Mouse (Mus musculus) bone marrow, adult 2 months (tissue): ENCODE data around the gene Kat7. TPM values are rescaled to one million over a fixed set of nuclear protein-coding genes. Genes with fewer than 3 reads are reported as not detected.

Source experiments
- H3K27ac ChIP-seq: fragments of 200-500 bp; 2 replicates; pipeline ENCODE4 v1.5.1; 2012; ENCODE audit warnings: low read depth, mild to moderate bottlenecking, control low read depth, inconsistent platforms, low read length; ENCODE audit not compliant: control insufficient read depth, poor library complexity, insufficient read depth
- H3K4me1 ChIP-seq: fragments of 200-500 bp; 2 replicates; pipeline ENCODE4 v1.6.1; 2011; ENCODE audit warnings: low read length; ENCODE audit not compliant: control insufficient read depth, insufficient read depth
- H3K4me3 ChIP-seq: fragments of 200-500 bp; replicated peaks from 2 replicates; pipeline ENCODE3; 2011; ENCODE audit warnings: mild to moderate bottlenecking, low read depth, low read length, control low read depth; ENCODE audit not compliant: control insufficient read depth
- CTCF ChIP-seq: fragments of 200-500 bp; IDR thresholded peaks from 2 replicates; pipeline ENCODE4 v1.5.1; 2011; ENCODE audit warnings: low read length, control low read depth; ENCODE audit not compliant: control insufficient read depth, insufficient read depth
- POLR2A ChIP-seq: fragments of 200-500 bp; IDR thresholded peaks from 2 replicates; pipeline ENCODE4 v1.6.1; 2011; ENCODE audit warnings: low read depth, mild to moderate bottlenecking, control low read depth, low read length, borderline replicate concordance; ENCODE audit not compliant: control insufficient read depth
- WGBS: fragments of 180-500 bp; shearing (Covaris S2); methylation state at CpG from one replicate; pipeline ENCODE4 v1.1.7; 2018; 5-methylcytosine and 5-hydroxymethylcytosine counted together
- polyA plus RNA-seq: library from polyadenylated mRNA; stranded (reverse); fragments of >200 nt; gene quantifications from 2 replicates; pipeline ENCODE4 v1.2.4, GENCODE M21; 2011; ENCODE audit warnings: low replicate concordance; ENCODE audit not compliant: missing spikeins, insufficient read depth, insufficient read length

Gene Kat7
- polyA plus RNA-seq, 1 experiment = 39.0 TPM

DNA sequence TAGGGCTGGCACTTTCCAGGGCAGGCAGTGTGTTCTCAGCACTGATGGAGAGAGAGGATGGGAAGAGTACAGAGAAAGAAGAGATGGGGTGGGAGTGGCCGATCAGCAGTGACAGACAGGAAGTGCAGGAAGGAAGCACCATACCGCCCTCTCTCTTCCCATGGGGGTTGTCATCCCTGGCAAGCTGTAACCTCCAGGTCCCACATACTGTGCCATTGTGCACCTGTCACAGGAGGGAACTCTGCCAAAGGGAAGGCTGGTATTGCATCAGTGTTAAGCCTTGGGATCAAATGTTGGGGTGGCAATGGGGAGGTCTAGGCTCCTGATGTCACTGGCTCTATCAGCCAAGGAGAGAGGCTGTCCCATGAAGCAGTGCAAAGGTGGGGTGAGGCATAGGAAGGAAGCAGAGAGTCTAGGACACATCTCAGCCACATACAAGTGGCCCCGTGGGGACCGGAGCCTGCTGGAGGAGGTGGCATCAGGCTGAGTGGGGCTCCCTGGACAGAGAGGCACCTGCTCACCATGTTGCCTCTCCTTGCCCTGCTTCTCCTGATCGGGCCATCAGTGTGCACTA is 48.8 kb downstream of the Kat7 start, which contains the start of gene Tac4:
Tac4 (plus strand) TSS at position 352 of the 574 bp plus-strand sequence.
- TF ChIP-seq POLR2A (no peak), CTCF (no peak)
- H3K4me1 ChIP-seq = peaks cover 8% of the 10 kb centered on the region; the same call in 1 of the 2 replicates
- WGBS = 6% methylated on average over 5 of the region's 5 CpGs
- no peak within 1 kb of the TSS for H3K27ac ChIP-seq
- no peak within 1 kb of the TSS for H3K4me3 ChIP-seq

DNA sequence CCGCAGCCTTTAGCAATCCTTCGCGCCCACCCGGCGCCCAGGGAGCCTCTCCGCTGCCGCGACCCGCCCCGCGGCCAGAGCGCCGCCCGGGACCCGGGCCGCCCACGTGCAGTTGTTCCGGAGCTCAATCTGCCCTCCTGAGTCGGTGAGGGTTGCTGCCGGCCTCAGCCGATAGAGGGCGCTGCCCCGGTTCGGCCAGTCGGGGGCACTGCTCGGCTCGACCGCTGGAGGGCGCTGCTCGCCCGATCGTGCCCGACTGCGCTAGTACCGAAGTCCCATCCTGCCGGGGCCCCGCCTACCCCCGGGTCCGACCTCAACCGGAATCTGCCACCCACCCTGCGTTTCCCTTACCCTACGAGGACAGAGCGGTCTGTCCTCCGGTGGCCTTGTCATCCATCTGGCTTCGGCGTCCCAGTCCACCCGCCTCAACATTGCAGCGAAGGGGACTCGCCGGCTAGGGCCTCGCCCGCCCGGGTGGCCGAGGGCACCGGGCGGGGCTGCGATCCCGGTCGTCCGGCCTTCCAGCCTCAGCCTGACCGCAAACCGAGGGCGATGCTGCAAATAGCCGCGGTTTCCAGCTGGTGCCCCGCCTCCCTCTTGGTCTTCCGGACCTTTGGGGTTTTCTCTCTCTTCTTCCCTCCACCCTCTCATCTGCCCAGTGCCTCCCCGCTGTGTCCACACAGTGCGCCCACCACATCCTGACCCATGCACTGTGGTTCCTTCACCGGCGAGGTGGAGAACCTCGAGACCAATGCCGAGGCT is 50.8 kb downstream of the Kat7 start:
- H3K4me3 ChIP-seq = peak overlapping the region; percentile 76
- H3K4me1 ChIP-seq = peaks cover 8% of the 10 kb centered on the region; the same call in 1 of the 2 replicates
- WGBS = under 1% methylated on average over 73 of the region's 73 CpGs
- TF ChIP-seq POLR2A = no peak
- peak; percentile 98 for TF ChIP-seq CTCF
- peak overlapping the region; percentile 96 for H3K27ac ChIP-seq

GRCm38 (mm10) chr11:95258490-95258889 is 51.6 kb downstream of the Kat7 start:
- TF ChIP-seq POLR2A = no peak
- TF ChIP-seq CTCF = peak; percentile 70
- H3K4me3 ChIP-seq = peak overlapping the region; percentile 76
- WGBS = under 1% methylated on average over 26 of the region's 26 CpGs
- H3K27ac ChIP-seq = peak overlapping the region; percentile 96
- peaks cover 8% of the 10 kb centered on the region; the same call in 1 of the 2 replicates for H3K4me1 ChIP-seq

DNA sequence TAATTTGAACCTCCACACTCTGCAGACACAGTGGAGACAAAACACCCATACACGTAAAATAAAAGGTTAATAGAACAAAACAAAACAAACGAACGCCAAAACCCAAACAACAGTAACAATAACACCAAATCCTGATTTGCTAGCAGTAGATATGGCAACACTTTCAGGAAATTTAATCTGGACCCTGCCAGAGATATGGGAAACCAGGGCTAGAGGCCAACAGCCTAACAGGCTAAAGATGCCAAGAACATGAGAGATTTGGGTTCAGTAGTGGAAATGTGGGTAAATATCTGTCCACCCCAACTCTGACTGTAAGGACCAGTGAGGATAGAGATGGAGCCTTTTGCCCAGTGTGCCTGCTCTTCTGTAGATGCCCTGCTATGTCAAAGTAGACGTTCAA is 52.1 kb downstream of the Kat7 start:
- 53% methylated on average over 4 of the region's 4 CpGs for WGBS
- Histone ChIP-seq H3K4me3 (no peak overlapping the region), H3K4me1 (peaks cover 8% of the 10 kb centered on the region; the same call in 1 of the 2 replicates), H3K27ac (no peak overlapping the region)
- TF ChIP-seq CTCF = no peak
- TF ChIP-seq POLR2A = no peak

GRCm38 (mm10) chr11:95255747-95256146 is 54.3 kb downstream of the Kat7 start:
- no peak overlapping the region for H3K27ac ChIP-seq
- H3K4me1 ChIP-seq = peaks cover 2% of the 10 kb centered on the region; the same call in 1 of the 2 replicates
- WGBS = 65% methylated on average over 6 of the region's 6 CpGs
- H3K4me3 ChIP-seq = no peak overlapping the region
- no peak for TF ChIP-seq POLR2A
- no peak for TF ChIP-seq CTCF

DNA sequence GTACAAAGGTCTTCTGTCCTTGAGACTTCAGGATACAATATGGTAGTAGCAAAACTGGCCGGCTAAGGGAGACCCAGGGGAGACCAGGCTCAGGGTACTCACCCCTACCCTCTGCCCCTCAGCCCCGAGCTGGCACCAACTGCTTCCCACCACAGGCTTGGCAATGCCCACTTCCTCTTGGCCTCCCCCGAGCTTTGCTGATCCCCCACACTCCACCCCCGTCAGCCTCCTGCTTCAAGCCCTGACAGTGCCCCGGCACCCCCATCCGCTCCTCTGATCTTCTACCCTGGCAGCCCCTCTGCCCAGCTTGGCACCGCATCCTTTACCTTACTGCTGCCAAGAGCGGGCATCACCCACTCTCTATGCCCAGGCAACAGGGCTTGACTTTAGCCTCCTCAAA is 55.9 kb downstream of the Kat7 start:
- Histone ChIP-seq H3K4me3 (no peak overlapping the region), H3K27ac (no peak overlapping the region), H3K4me1 (no peaks in the 10 kb centered on the region)
- no peak for TF ChIP-seq POLR2A
- no peak for TF ChIP-seq CTCF
- WGBS = 4% methylated on average over 8 of the region's 8 CpGs

DNA sequence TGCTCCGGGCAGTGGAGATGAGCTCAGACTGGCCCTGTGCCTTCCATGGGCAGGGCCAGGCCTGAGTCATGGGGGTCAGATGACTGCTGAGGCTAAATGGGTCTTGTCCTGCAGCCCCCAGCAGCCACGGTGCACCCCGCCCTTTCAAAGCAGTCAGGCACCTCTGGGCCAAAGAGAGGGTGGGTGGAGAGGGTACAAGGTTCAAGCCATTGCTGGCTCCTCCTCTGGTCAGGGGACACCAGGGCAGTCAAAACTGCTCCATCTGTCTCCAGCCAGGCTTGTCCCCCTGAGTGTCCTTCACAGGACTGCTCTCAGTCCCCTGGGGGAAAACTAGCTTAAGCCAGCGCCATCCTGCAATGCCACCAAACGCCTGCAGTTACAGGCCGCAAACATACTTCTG is 57.9 kb downstream of the Kat7 start:
- TF ChIP-seq POLR2A (no peak), CTCF (no peak)
- Histone ChIP-seq H3K4me3 (no peak overlapping the region), H3K27ac (no peak overlapping the region), H3K4me1 (no peaks in the 10 kb centered on the region)
- WGBS = 79% methylated on average over 6 of the region's 6 CpGs

DNA sequence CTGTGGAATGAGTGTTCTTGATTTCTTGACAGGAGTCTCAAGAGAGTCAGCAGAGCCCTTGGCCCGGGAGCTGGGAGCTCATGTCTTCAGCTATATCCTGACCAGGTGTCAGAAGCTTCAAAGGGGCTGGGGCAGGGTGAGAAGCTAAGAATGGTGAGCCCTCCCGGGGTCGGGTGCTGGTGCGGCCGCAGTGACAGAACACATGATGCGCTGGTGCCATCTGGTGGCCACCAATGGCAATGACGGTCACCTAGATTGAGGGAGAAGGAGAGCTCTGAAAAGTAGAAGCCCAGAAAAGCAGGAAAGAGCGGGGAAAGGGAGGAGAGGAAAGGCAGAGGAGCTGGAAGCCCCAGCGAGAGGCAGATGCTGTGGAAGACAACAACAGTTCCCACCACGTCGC is 58.8 kb downstream of the Kat7 start:
- peak; percentile 93 for TF ChIP-seq CTCF
- TF ChIP-seq POLR2A = no peak

GRCm38 (mm10) chr11:95250110-95250509 is 59.9 kb downstream of the Kat7 start:
- Histone ChIP-seq H3K27ac (no peak overlapping the region), H3K4me1 (no peaks in the 10 kb centered on the region), H3K4me3 (no peak overlapping the region)
- WGBS = 10% methylated on average over 10 of the region's 10 CpGs
- no peak for TF ChIP-seq CTCF
- TF ChIP-seq POLR2A = no peak

More for the DNA sequence above, 58.8 kb downstream of the Kat7 start:
- Histone ChIP-seq H3K4me3 (no peak overlapping the region), H3K27ac (no peak overlapping the region), H3K4me1 (no peaks in the 10 kb centered on the region)
- 7% methylated on average over 11 of the region's 11 CpGs for WGBS
